Mouse (Mus musculus) CD4-positive, CD25-positive, alpha-beta regulatory T cell, adult 4 months (primary cell): ENCODE results near the gene Map3k13. TPM values are rescaled to one million over a fixed set of nuclear protein-coding genes. Genes with fewer than 3 reads are reported as not detected.
A peak's percentile ranks its signal among the peaks of the same experiment; 100 is the strongest.
"Not testable (repeated sequence)": the region's sequence is repeated elsewhere in the genome, so short reads cannot be mapped to it uniquely, and the experiment has no call there.

ENCODE experiments used
- ATAC-seq: one replicate; pipeline ENCODE4 v1.8.0; 2017
- polyA plus RNA-seq, 2 experiments: library from polyadenylated mRNA; unstranded; fragments of 100-300 nt; shearing (Covaris generic); gene quantifications; one replicate each; pipeline ENCODE4 v1.2.1; 2017

Gene Map3k13
- under 1 TPM; 0.44 to 0.51 TPM for polyA plus RNA-seq

GRCm38 (mm10) chr16:21793875-21794696 lies at the start of gene Map3k13:
Gene Map3k13 (plus strand): TSS chr16:21794346.
- ATAC-seq, result peak; percentile 96

- no peak for ATAC-seq
Observed at GRCm38 (mm10) chr16:21758447-21758846, 35.7 kb upstream of the Map3k13 start.

GRCm38 (mm10) chr16:21768255-21768654 lies 25.9 kb upstream of the Map3k13 start:
- ATAC-seq, result no peak

GRCm38 (mm10) chr16:21769667-21770066 lies 24.5 kb upstream of the Map3k13 start:
- no peak for ATAC-seq

GRCm38 (mm10) chr16:21774725-21775124 lies 19.4 kb upstream of the Map3k13 start:
- ATAC-seq, result no peak

- ATAC-seq, result peak; percentile 57
Observed at GRCm38 (mm10) chr16:21778293-21778866, 15.8 kb upstream of the Map3k13 start.

- ATAC-seq, result no peak
Observed at GRCm38 (mm10) chr16:21779149-21779548, 15.0 kb upstream of the Map3k13 start.

GRCm38 (mm10) chr16:21781277-21781676 lies 12.9 kb upstream of the Map3k13 start:
- no peak for ATAC-seq

- ATAC-seq, result no peak
Observed at GRCm38 (mm10) chr16:21781895-21782294, 12.3 kb upstream of the Map3k13 start.

GRCm38 (mm10) chr16:21782807-21783206 lies 11.3 kb upstream of the Map3k13 start:
- ATAC-seq, result no peak

GRCm38 (mm10) chr16:21785000-21785399 lies 9.1 kb upstream of the Map3k13 start:
- no peak for ATAC-seq

GRCm38 (mm10) chr16:21786317-21786716 lies 7.8 kb upstream of the Map3k13 start:
- no peak for ATAC-seq

- ATAC-seq, result peak; percentile 95
Observed at GRCm38 (mm10) chr16:21787516-21788353, 6.4 kb upstream of the Map3k13 start, which contains the start of gene Ehhadh. Gene Ehhadh (minus strand): TSS chr16:21787807.

- no peak for ATAC-seq
Observed at GRCm38 (mm10) chr16:21788581-21788980, 5.6 kb upstream of the Map3k13 start.

- no peak for ATAC-seq
Observed at GRCm38 (mm10) chr16:21789180-21789579, 5.0 kb upstream of the Map3k13 start.

- ATAC-seq, result no peak
Observed at GRCm38 (mm10) chr16:21790469-21790868, 3.7 kb upstream of the Map3k13 start.

- no peak for ATAC-seq
Observed at GRCm38 (mm10) chr16:21791779-21792178, 2.4 kb upstream of the Map3k13 start.

GRCm38 (mm10) chr16:21793080-21793810 lies 901 bp upstream of the Map3k13 start:
- ATAC-seq, result not testable (repeated sequence)

- ATAC-seq, result no peak
Observed at GRCm38 (mm10) chr16:21794697-21795045, 525 bp downstream of the Map3k13 start.

GRCm38 (mm10) chr16:21795071-21795470 lies 925 bp downstream of the Map3k13 start:
- ATAC-seq, result no peak

- no peak for ATAC-seq
Observed at GRCm38 (mm10) chr16:21804258-21804657, 10.1 kb downstream of the Map3k13 start.

GRCm38 (mm10) chr16:21806892-21807291 lies 12.7 kb downstream of the Map3k13 start:
- ATAC-seq, result no peak
